Mouse (Mus musculus) cerebellum, adult (tissue): ENCODE results near the gene Gm5741.

ENCODE experiments used
- ATAC-seq: cut with Nextera tagmentation; 2 replicates; pipeline ENCODE4 v1.9.2; 2017; ENCODE audit warnings: mild to moderate bottlenecking, moderate library complexity, mixed read lengths; ENCODE audit not compliant: insufficient number of reproducible peaks, low FRiP score, low TSS enrichment

Gene Gm5741

DNA sequence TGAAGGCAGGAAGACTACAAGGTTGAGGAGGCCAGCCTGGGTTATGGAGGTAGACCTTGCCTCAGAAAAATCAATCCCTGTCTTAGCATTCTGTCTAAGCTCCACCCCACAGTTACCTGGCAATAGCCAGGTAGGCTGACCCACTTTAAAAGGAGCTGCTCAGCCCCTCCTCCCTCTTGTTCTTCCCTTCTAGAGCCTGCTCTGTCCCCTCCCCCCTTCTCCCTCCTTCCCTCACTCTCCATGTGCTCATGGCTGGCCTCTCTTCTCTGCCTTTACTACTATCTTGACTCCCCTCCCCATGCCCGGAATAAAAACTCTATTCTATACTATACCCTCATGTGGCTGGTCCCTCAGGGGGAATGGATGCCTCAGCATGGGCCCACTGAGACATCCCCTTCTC, 33.9 kb downstream of the Gm5741 start:
- no peak for ATAC-seq

DNA sequence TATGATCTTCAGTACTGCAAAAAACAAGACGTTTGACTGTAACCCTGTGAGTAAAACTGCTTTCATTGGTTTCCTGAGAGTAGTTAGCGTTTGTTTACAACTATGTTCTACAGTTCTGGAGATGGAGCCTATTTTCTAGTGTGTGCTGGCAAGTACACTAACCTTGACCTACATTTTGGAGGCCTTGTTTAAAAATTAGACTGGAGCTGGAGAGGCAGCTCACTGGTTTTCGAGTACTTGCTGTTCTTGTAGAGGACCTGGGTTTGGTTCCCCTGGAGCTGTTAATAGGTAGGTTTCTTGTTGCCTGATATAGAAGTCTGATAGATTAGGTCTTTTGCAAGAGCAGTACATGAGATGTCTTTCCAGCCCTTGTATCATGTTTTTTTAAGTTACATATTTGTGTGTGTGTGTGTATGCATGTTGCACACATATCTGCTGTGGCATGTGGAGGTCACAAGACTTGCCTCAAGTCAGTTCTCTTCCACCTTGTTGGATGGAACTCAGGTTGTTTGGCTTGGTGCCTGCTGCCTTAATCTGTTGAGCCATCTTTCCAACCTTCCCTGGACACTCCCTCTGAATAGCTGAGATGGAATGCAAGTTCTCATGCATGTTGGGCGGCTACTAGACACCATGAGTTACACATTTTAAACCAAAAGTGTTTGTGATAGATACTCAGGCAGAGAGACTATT, 35.0 kb downstream of the Gm5741 start:
- ATAC-seq, result no peak

DNA sequence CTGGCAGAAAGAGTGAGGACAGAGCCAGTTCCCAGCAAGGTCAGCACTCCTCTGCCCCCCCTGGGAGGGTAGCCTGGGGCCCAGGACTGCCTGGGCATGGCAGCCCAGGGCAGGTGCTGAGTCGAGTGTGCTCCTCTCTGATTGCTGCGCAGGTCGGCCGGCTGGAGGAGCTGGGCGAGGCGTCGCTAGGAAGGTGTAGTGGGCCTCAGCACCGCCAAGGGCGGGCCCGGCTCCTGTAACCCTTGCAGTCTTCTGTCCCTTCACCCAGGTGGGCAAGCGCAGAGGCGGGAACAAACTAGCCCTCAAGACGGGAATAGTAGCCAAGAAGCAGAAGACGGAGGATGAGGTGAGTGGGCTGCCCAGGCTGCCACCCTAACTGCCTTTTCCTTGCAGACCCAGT, 38.5 kb downstream of the Gm5741 start:
- no peak for ATAC-seq

DNA sequence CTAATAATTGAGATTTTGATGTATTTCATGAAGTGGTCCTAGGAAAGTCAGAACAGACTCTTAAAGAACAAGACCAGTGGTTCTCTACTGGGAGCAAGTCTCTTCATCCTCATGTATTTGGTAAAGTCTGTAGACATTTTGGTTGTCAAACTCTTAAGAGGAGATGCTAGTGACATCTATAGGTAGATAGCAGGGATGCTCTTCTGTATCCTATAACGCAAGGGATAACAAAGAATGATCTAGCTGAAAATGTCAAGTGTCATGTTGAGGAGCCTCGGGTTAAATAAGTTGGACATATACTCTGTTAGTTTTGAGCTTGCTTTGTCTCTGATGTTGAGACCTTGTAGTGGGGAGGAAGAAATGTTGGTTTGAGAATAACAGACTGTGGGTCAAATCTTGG, 39.9 kb downstream of the Gm5741 start:
- ATAC-seq, result no peak

DNA sequence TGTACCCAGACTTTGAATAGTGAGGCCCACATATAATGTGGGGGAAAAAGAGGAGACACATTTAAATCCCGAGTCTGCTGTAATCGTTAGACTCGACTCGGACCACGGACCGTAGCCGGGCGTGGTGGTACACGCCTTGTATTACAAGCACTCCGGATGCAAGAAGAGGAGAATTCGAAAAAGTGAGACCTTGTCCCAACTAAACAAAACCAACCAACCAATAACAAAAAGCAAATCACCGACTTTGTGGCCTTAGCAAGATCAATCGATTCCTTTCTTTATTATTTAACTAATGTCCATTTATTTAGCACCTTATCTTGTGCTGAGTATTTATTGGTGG, 40.3 kb downstream of the Gm5741 start:
- ATAC-seq, result no peak

DNA sequence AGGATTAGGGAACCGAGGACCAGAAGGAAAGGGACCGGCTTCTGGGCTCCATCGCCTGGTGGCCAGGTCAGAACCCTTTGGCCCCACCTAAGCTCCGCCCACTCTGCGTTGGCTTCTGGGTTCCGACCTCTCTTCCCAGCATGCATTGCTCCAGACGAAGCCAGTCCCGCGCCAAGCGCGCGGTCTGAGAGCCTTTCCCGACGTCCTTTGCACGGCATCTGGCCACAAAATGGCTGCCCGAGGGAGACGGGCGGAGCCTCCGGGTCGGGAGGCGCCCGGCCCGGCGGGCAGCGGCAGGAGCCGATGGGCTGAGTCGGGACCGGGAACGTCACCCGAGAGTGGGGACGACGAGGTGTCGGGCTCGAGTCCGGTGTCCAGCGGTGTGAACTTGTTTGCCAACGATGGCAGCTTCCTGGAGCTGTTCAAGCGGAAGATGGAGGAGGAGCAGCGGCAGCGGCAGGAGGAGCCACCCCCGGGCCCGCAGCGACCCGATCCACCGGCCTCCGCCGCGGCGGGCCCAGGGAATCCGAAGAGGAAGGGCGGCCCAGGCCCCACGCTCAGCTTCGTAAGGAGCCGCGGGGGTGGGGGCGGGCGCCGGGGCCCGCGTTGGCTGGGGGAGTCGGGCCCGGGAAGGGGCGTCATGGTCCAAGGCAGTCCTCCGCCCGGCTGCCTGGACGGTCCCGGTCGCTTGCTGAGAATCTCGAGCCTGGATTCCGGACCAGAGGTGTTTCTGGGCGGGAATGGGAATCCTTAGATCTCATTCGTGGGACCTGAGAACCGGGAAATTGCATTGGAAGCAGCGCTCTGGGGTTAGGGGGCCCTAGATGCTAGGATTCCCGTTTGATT, 40.9 kb downstream of the Gm5741 start, which contains the start of gene Trir:
Trir (plus strand) TSS at position 154 of the 846 bp plus-strand sequence.
- ATAC-seq, result peak; percentile 76

DNA sequence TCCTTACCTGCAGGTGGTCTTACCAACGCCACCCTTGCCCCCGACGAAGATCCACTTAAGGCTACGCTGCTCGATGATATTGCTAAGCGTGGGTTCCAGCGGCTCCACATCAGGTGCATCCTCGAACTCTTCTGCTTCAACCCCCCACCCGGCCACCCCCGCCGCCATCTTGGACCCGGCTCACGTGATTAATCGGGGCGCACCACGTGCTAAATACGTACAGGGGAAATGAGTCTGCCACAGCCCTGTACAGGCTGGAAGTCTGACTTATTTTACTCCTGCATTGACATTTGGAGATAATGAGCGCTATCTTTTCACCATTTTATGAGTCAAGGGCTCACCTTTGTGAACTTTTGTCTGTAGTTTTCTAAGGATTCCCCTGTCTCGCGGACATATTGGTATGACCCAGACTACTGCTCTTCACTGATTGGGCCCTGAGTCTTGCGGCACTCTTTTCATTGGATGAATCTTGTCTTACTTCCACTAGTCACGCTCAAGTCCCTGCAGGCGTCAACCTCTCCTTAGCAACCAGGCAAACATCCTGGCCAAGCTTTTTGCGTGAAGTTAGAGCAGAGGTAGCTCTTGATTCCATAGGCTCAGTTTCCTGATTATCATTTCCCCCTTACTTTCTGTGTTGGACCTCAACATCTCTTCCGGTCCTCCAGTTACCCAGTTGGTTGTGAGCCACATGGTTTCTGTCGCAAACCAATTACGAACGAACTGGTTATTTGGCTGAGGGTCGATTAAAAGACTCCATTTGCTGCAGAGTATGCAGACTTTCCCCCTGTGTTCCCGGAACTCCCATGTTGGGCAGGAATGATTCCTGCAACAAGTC, 42.5 kb downstream of the Gm5741 start, which contains the start of gene Asna1:
Asna1 (minus strand) TSS at position 184 of the 835 bp plus-strand sequence.
- peak; percentile 89 for ATAC-seq

DNA sequence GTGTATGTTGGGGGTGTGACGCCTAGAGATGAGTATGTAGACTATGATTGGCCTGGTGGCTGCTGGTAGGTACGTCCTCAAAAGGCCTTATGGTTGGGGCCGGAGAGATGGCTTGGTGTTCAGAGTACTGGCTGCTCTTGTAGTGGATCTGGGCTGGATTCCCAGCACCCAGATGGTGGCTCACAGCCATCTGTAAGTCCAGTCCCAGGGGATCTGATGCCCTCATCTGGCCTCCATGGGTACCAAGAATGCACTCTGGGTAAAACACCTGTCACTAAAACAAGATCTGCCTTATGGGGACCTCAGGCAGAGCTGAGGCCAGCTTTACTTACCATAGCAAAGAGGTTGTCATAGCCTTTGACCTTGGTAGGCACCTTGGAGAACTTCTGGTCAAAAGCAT, 43.9 kb downstream of the Gm5741 start:
- ATAC-seq, result no peak

DNA sequence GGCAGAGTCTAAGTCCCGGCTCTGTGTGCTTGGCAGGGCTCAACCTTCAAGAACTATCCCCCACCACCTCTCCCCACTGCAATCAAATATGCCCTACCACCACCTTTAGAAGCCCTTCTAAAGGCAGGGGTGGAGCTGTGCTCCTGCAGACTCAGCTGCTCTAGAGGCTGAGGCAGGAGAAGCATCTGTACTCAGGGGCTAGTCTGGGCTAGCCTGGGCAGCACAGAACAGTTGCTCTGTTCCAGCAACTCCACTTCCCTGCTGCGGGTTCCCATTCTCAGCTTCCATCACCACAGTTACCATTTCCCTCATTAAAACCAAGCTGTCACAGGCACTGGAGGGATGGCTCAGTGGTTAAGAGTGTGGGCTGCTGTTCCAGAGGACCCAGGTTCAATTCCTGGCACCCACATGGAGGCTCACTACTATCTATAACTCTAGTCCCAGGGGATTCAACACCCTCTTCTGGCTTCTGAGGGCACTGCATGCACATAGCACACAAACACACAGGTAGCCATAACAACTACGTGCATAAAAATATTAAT, 46.2 kb downstream of the Gm5741 start:
- no peak for ATAC-seq
